Mouse (Mus musculus) G1E (cell line): ENCODE data around the gene Nelfb.

ENCODE experiments used
- CTCF ChIP-seq: IDR thresholded peaks from 2 replicates; pipeline ENCODE4 v1.5.1; 2012; ENCODE audit warnings: low read depth, low read length, inconsistent platforms, mixed read lengths
- GATA1 ChIP-seq: IDR thresholded peaks from 2 replicates; pipeline ENCODE4 v1.6.1; 2012; ENCODE audit warnings: borderline replicate concordance, low read length, inconsistent platforms, mixed read lengths

- no peak for TF ChIP-seq CTCF
- TF ChIP-seq GATA1, result no peak
Observed at GRCm38 (mm10) chr2:25182664-25183063, 28.6 kb downstream of the Nelfb start.
